Mouse (Mus musculus) olfactory bulb, adult 2 months (tissue): ENCODE data around the gene March11. TPM values are rescaled to one million over a fixed set of nuclear protein-coding genes. Genes with fewer than 3 reads are reported as not detected.

Experiments
- H3K27ac ChIP-seq: fragments of 200-500 bp; 2 replicates; pipeline ENCODE4 v1.5.1; 2012; ENCODE audit warnings: low read depth, low read length; ENCODE audit not compliant: insufficient read depth
- H3K4me1 ChIP-seq: fragments of 200-500 bp; 2 replicates; pipeline ENCODE4 v1.6.1; 2012; ENCODE audit warnings: low read length; ENCODE audit not compliant: control insufficient read depth, insufficient read depth
- H3K4me3 ChIP-seq: fragments of 200-500 bp; 2 replicates; pipeline ENCODE4 v1.5.1; 2012; ENCODE audit warnings: mild to moderate bottlenecking, low read depth, low read length, moderate library complexity; ENCODE audit not compliant: insufficient read depth
- CTCF ChIP-seq: fragments of 200-500 bp; IDR thresholded peaks from 2 replicates; pipeline ENCODE4 v1.5.1; 2012; ENCODE audit warnings: low read depth, mild to moderate bottlenecking, low read length, moderate library complexity; ENCODE audit not compliant: insufficient read depth
- POLR2A ChIP-seq: fragments of 200-500 bp; IDR thresholded peaks from 2 replicates; pipeline ENCODE4 v1.6.1; 2012; ENCODE audit warnings: mild to moderate bottlenecking, low read depth, low read length, moderate library complexity; ENCODE audit not compliant: insufficient read depth
- WGBS: fragments of 180-500 bp; shearing (Covaris S2); methylation state at CpG from one replicate; pipeline ENCODE4 v1.1.7; 2018; 5-methylcytosine and 5-hydroxymethylcytosine counted together
- polyA plus RNA-seq: library from polyadenylated mRNA; stranded (reverse); fragments of >200 nt; gene quantifications from 2 replicates; pipeline ENCODE4 v1.2.4, GENCODE M21; 2012; ENCODE audit warnings: low replicate concordance; ENCODE audit not compliant: missing spikeins, insufficient read depth, insufficient read length

March11 gene
- polyA plus RNA-seq, 1 experiment, result not detected

- Histone ChIP-seq H3K4me3 (no peak overlapping the region), H3K4me1 (no peaks in the 10 kb centered on the region), H3K27ac (no peak overlapping the region)
- no peak for TF ChIP-seq CTCF
- TF ChIP-seq POLR2A, result no peak
- 47% methylated on average over 9 of the region's 9 CpGs for WGBS
Observed at GRCm38 (mm10) chr15:26390001-26390400, 81.2 kb downstream of the March11 start.

GRCm38 (mm10) chr15:26396556-26396955 is 87.7 kb downstream of the March11 start:
- WGBS, result 41% methylated on average over 2 of the region's 2 CpGs
- Histone ChIP-seq H3K27ac (peak overlapping the region; percentile 17; the same call in 1 of the 2 replicates), H3K4me1 (peaks cover 2% of the 10 kb centered on the region; the same call in 1 of the 2 replicates), H3K4me3 (no peak overlapping the region)
- TF ChIP-seq POLR2A, result no peak

GRCm38 (mm10) chr15:26425284-26425683 is 116.4 kb downstream of the March11 start:
- 86% methylated on average over 3 of the region's 3 CpGs for WGBS
- no peaks in the 10 kb centered on the region for H3K4me1 ChIP-seq
- no peak overlapping the region for H3K27ac ChIP-seq
- TF ChIP-seq POLR2A, result no peak
- no peak for TF ChIP-seq CTCF
- no peak overlapping the region for H3K4me3 ChIP-seq

- H3K27ac ChIP-seq, result no peak overlapping the region
- TF ChIP-seq CTCF, result no peak
- TF ChIP-seq POLR2A, result no peak
- no peak overlapping the region for H3K4me3 ChIP-seq
- no peaks in the 10 kb centered on the region for H3K4me1 ChIP-seq
Observed at GRCm38 (mm10) chr15:26426231-26426630, 117.4 kb downstream of the March11 start.

- Histone ChIP-seq H3K4me3 (no peak overlapping the region), H3K4me1 (no peaks in the 10 kb centered on the region), H3K27ac (no peak overlapping the region)
- TF ChIP-seq POLR2A (no peak), CTCF (no peak)
- WGBS, result 52% methylated on average over 2 of the region's 2 CpGs
Observed at GRCm38 (mm10) chr15:26430565-26430964, 121.7 kb downstream of the March11 start.

- no peak overlapping the region for H3K4me3 ChIP-seq
- no peaks in the 10 kb centered on the region for H3K4me1 ChIP-seq
- no peak overlapping the region for H3K27ac ChIP-seq
- no peak for TF ChIP-seq POLR2A
- no peak for TF ChIP-seq CTCF
- 64% methylated on average over 2 of the region's 2 CpGs for WGBS
Observed at GRCm38 (mm10) chr15:26432676-26433075, 123.8 kb downstream of the March11 start.

GRCm38 (mm10) chr15:26435725-26436124 is 126.9 kb downstream of the March11 start:
- WGBS, result 88% methylated on average over 7 of the region's 7 CpGs
- Histone ChIP-seq H3K27ac (no peak overlapping the region), H3K4me3 (no peak overlapping the region), H3K4me1 (no peaks in the 10 kb centered on the region)
- TF ChIP-seq CTCF (no peak), POLR2A (no peak)

- no peak overlapping the region for H3K27ac ChIP-seq
- no peak for TF ChIP-seq POLR2A
- no peak for TF ChIP-seq CTCF
- WGBS, result 59% methylated on average over 2 of the region's 2 CpGs
- no peaks in the 10 kb centered on the region for H3K4me1 ChIP-seq
- no peak overlapping the region for H3K4me3 ChIP-seq
Observed at GRCm38 (mm10) chr15:26437113-26437512, 128.3 kb downstream of the March11 start.
